Mouse (Mus musculus) lung, embryonic 14.5 days (tissue): Measurements from ENCODE around the gene Pdzrn3. TPM values are rescaled to one million over a fixed set of nuclear protein-coding genes. Genes with fewer than 3 reads are reported as not detected.

Source experiments
- ATAC-seq: fragments of 200-750 bp; cut with Nextera tagmentation; 2 replicates; pipeline ENCODE4 v1.8.0; 2017; ENCODE audit warnings: mild to moderate bottlenecking, moderate TSS enrichment, moderate library complexity; ENCODE audit not compliant: insufficient read depth
- DNase-seq: peaks from one replicate; pipeline ENCODE4 v3.0.0-alpha.2; 2015
- H3K27ac ChIP-seq: fragments of 300-500 bp; sonication (generic); 2 replicates; pipeline ENCODE4 v1.5.1; 2014; ENCODE audit warnings: low read depth, mild to moderate bottlenecking, moderate library complexity
- H3K27me3 ChIP-seq: fragments of 300-500 bp; sonication (generic); 2 replicates; pipeline ENCODE4 v1.6.1; 2014; ENCODE audit warnings: low read length, control low read depth; ENCODE audit not compliant: insufficient read depth
- H3K36me3 ChIP-seq: fragments of 300-500 bp; sonication (generic); 2 replicates; pipeline ENCODE4 v1.6.1; 2014; ENCODE audit warnings: control low read depth; ENCODE audit not compliant: insufficient read depth
- H3K4me1 ChIP-seq: fragments of 300-500 bp; sonication (generic); 2 replicates; pipeline ENCODE4 v1.6.1; 2014; ENCODE audit warnings: antibody characterized with exemption, control low read depth; ENCODE audit not compliant: insufficient read depth
- H3K4me2 ChIP-seq: fragments of 300-500 bp; sonication (generic); 2 replicates; pipeline ENCODE4 v1.6.1; 2014; ENCODE audit warnings: mild to moderate bottlenecking
- H3K4me3 ChIP-seq: fragments of 300-500 bp; sonication (generic); 2 replicates; pipeline ENCODE4 v1.5.1; 2014; ENCODE audit warnings: low read depth, low read length
- H3K9ac ChIP-seq: fragments of 300-500 bp; sonication (generic); 2 replicates; pipeline ENCODE4 v1.6.1; 2014
- H3K9me3 ChIP-seq: fragments of 300-500 bp; sonication (generic); 2 replicates; pipeline ENCODE4 v1.6.1; 2016; ENCODE audit warnings: low read depth, low read length, control low read depth
- CTCF ChIP-seq: IDR thresholded peaks from 2 replicates; pipeline ENCODE4 v1.5.1; 2016; ENCODE audit warnings: antibody characterized with exemption, low read depth
- WGBS: fragments of 180-500 bp; shearing (Covaris S2); extraction: QIAGEN DNeasy Blood & Tissue Kit; methylation state at CpG from one replicate; pipeline ENCODE4 v1.1.7; 2014; 5-methylcytosine and 5-hydroxymethylcytosine counted together
- polyA plus RNA-seq: library from polyadenylated mRNA; unstranded; fragments of >200 nt; fragmentation: Nextera tagmentation; extraction: Ambion mirVana; gene quantifications from 2 replicates; pipeline ENCODE4 v1.2.1, GENCODE M21; 2014

Pdzrn3 gene
- polyA plus RNA-seq, 1 experiment from 2014 or later, result 14.2 TPM

GRCm38 (mm10) chr6:101318530-101318929, 59.2 kb downstream of the Pdzrn3 start:
- 0 out of 2 replicates have a peak, but pooled peaks cover 10% of the 10 kb centered on the region for H3K4me1 ChIP-seq
- no peaks in the 10 kb centered on the region; the same call in 1 of the 2 replicates for H3K36me3 ChIP-seq
- ATAC-seq, result no peak
- H3K4me2 ChIP-seq, result no peak overlapping the region
- DNase-seq, result no peak
- TF ChIP-seq CTCF, result no peak
- WGBS, result 50% methylated on average over 6 of the region's 6 CpGs
- no peak overlapping the region for H3K4me3 ChIP-seq
- H3K27me3 ChIP-seq, result no peaks in the 10 kb centered on the region
- peak overlapping the region; percentile 20; the same call in 1 of the 2 replicates for H3K27ac ChIP-seq
- no peak overlapping the region for H3K9ac ChIP-seq
- no peaks in the 10 kb centered on the region for H3K9me3 ChIP-seq

GRCm38 (mm10) chr6:101311446-101311845, 66.3 kb downstream of the Pdzrn3 start:
- WGBS, result 5% methylated on average over 6 of the region's 6 CpGs
- DNase-seq (no peak), ATAC-seq (no peak)
- Histone ChIP-seq H3K36me3 (no peaks in the 10 kb centered on the region), H3K9ac (no peak overlapping the region), H3K4me2 (no peak overlapping the region), H3K9me3 (no peaks in the 10 kb centered on the region), H3K4me1 (peaks cover 18% of the 10 kb centered on the region), H3K27ac (no peak overlapping the region), H3K27me3 (no peaks in the 10 kb centered on the region), H3K4me3 (no peak overlapping the region)
- no peak for TF ChIP-seq CTCF

- H3K27me3 ChIP-seq, result no peaks in the 10 kb centered on the region
- no peaks in the 10 kb centered on the region for H3K9me3 ChIP-seq
- no peak overlapping the region for H3K27ac ChIP-seq
- DNase-seq, result no peak
- no peaks in the 10 kb centered on the region for H3K36me3 ChIP-seq
- WGBS, result 81% methylated on average over 9 of the region's 9 CpGs
- no peak overlapping the region for H3K4me2 ChIP-seq
- peaks cover 16% of the 10 kb centered on the region for H3K4me1 ChIP-seq
- no peak overlapping the region for H3K4me3 ChIP-seq
- no peak overlapping the region for H3K9ac ChIP-seq
- TF ChIP-seq CTCF, result no peak
- no peak for ATAC-seq
Measured at GRCm38 (mm10) chr6:101310491-101310890, 67.2 kb downstream of the Pdzrn3 start.

- DNase-seq, result peak; percentile 77
- TF ChIP-seq CTCF, result no peak
- 0 out of 2 replicates have a peak overlapping the region, but pooled peaks have one; percentile 9 for H3K27ac ChIP-seq
- H3K36me3 ChIP-seq, result 0 out of 2 replicates have a peak, but pooled peaks cover 5% of the 10 kb centered on the region
- WGBS, result 34% methylated on average over 11 of the region's 11 CpGs
- H3K9me3 ChIP-seq, result no peaks in the 10 kb centered on the region
- peak; percentile 66 for ATAC-seq
- H3K4me1 ChIP-seq, result peaks cover 16% of the 10 kb centered on the region
- no peak overlapping the region for H3K4me3 ChIP-seq
- H3K27me3 ChIP-seq, result no peaks in the 10 kb centered on the region
- H3K4me2 ChIP-seq, result no peak overlapping the region
- H3K9ac ChIP-seq, result no peak overlapping the region
Measured at GRCm38 (mm10) chr6:101307964-101308531, 69.6 kb downstream of the Pdzrn3 start.

- Histone ChIP-seq H3K9ac (no peak overlapping the region), H3K4me1 (peaks cover 16% of the 10 kb centered on the region), H3K36me3 (0 out of 2 replicates have a peak, but pooled peaks cover 5% of the 10 kb centered on the region), H3K27ac (peak overlapping the region; percentile 44; the same call in 1 of the 2 replicates), H3K9me3 (no peaks in the 10 kb centered on the region), H3K4me2 (no peak overlapping the region), H3K4me3 (no peak overlapping the region), H3K27me3 (no peaks in the 10 kb centered on the region)
- no peak for TF ChIP-seq CTCF
- ATAC-seq, result peak; percentile 57; the same call in 1 of the 2 replicates
- 35% methylated on average over 7 of the region's 7 CpGs for WGBS
- DNase-seq, result peak; percentile 67
Measured at GRCm38 (mm10) chr6:101306834-101307233, 70.9 kb downstream of the Pdzrn3 start.

DNA sequence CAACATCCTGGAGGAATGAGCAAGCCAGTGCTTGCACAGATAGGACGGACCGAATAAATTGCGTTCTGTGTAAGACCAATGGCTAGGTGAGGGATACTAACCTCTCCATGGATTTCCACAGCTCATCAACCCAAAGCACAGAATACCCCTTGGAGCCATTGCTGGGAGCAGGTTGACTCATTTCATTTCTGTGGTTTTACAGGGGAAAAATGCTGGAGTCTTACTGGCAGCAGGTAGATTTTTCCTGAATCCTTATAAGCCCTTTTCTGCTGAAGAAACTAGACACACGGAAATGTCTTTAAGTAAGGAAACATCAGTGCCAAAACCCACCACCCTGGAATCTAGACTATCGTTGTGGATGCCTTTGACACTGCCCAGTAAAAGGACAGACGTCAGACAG, 72.2 kb downstream of the Pdzrn3 start:
- DNase-seq, result no peak
- no peak for ATAC-seq
- WGBS, result 86% methylated on average over 6 of the region's 6 CpGs

GRCm38 (mm10) chr6:101303959-101304738, 73.5 kb downstream of the Pdzrn3 start:
- Histone ChIP-seq H3K27ac (no peak overlapping the region), H3K4me2 (no peak overlapping the region), H3K4me1 (peaks cover 16% of the 10 kb centered on the region), H3K9ac (no peak overlapping the region), H3K36me3 (0 out of 2 replicates have a peak, but pooled peaks cover 5% of the 10 kb centered on the region), H3K4me3 (no peak overlapping the region), H3K27me3 (no peaks in the 10 kb centered on the region), H3K9me3 (no peaks in the 10 kb centered on the region)
- WGBS, result 90% methylated on average over 11 of the region's 11 CpGs
- TF ChIP-seq CTCF, result no peak
- DNase-seq (no peak), ATAC-seq (no peak)

More for the DNA sequence above, 72.2 kb downstream of the Pdzrn3 start:
- H3K4me2 ChIP-seq, result no peak overlapping the region
- no peaks in the 10 kb centered on the region for H3K9me3 ChIP-seq
- H3K4me3 ChIP-seq, result no peak overlapping the region
- H3K27ac ChIP-seq, result no peak overlapping the region
- peaks cover 16% of the 10 kb centered on the region for H3K4me1 ChIP-seq
- 0 out of 2 replicates have a peak, but pooled peaks cover 5% of the 10 kb centered on the region for H3K36me3 ChIP-seq
- TF ChIP-seq CTCF, result no peak
- H3K9ac ChIP-seq, result no peak overlapping the region
- no peaks in the 10 kb centered on the region for H3K27me3 ChIP-seq
